Comparison of ENCODE assay signal across 13 mouse cellular contexts in the genomic region with DNA sequence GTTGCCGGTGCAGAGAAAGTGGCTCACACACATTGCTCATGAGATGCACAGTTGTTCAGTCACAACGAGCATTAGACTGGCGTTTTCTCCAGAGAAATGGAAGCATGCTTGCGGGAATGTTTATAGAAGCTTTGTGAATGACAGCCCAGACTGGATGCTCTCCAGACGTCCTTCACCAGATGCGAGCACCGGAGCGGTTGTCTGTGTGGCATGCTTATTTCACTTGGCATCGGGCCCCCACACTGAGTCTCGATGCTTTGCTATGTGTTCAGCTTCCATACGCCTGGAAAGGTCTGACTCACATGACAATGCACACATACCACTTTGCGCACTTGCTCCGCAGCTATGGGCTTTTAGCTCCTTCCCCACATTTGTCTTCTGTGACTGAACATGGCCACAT. TPM values are rescaled to one million over a fixed set of nuclear protein-coding genes. Genes with fewer than 3 reads are reported as not detected.
A peak's percentile ranks its signal among the peaks of the same experiment; 100 is the strongest.
DNase-seq lines count a peak whose midpoint lies in the region; ATAC-seq lines count a peak whose summit lies in the region.
"Had no signal": no experiment of that assay in that cellular context is flagged by ENCODE, and none has a peak within 500 bp of the region (broad histone marks: within the 10 kb centered on the region; RNA-seq: fewer than 3 reads in every experiment).

No protein-coding gene starts in this region.

- no peak for ATAC-seq in heart, embryonic 12.5 days (ENCODE audit: insufficient number of reproducible peaks, low FRiP score)
- ATAC-seq in embryonic facial prominence, embryonic 11.5 days (replicated peaks; ENCODE audit: insufficient number of reproducible peaks, low FRiP score, low TSS enrichment, low read depth), result no peak

- no peaks in the 10 kb centered on the region for H3K27me3 ChIP-seq in heart, embryonic 12.5 days (replicated peaks)
- no peaks in the 10 kb centered on the region for H3K27me3 ChIP-seq in embryonic facial prominence, embryonic 11.5 days (ENCODE audit: control insufficient read depth, insufficient read depth, low read length)
- H3K27me3 ChIP-seq: neural tube, embryonic 13.5 days had no signal

- H3K36me3 ChIP-seq in heart, embryonic 12.5 days, result no peaks in the 10 kb centered on the region
- no peaks in the 10 kb centered on the region for H3K36me3 ChIP-seq in embryonic facial prominence, embryonic 11.5 days (replicated peaks; ENCODE audit: control insufficient read depth, insufficient read depth, low read depth, low read length)
- H3K36me3 ChIP-seq: neural tube, embryonic 13.5 days had no signal

- no peak overlapping the region for H3K4me3 ChIP-seq in heart, embryonic 12.5 days
- no peak overlapping the region for H3K4me3 ChIP-seq in embryonic facial prominence, embryonic 11.5 days (ENCODE audit: low read depth, low read length)
- H3K4me3 ChIP-seq: neural tube, embryonic 13.5 days had no signal

- no peak overlapping the region for H3K27ac ChIP-seq in heart, embryonic 12.5 days (ENCODE audit: poor library complexity, severe bottlenecking)
- no peak overlapping the region for H3K27ac ChIP-seq in embryonic facial prominence, embryonic 11.5 days (replicated peaks; ENCODE audit: low read depth, low read length)
- H3K27ac ChIP-seq: kidney, postnatal 0 days; neural tube, embryonic 13.5 days had no signal

- no peak overlapping the region for H3K4me2 ChIP-seq in heart, embryonic 12.5 days
- H3K4me2 ChIP-seq in embryonic facial prominence, embryonic 11.5 days (ENCODE audit: low read depth, low read length), result no peak overlapping the region
- H3K4me2 ChIP-seq: liver, embryonic 11.5 days; neural tube, embryonic 13.5 days had no signal

- 43% methylated on average over 13 of the region's 13 CpGs for WGBS in heart, embryonic 12.5 days
- 66% methylated on average over 13 of the region's 13 CpGs for WGBS in embryonic facial prominence, embryonic 11.5 days

- peak; percentile 30 for DNase-seq in heart, postnatal 4 days
- DNase-seq in embryonic facial prominence, embryonic 11.5 days (ENCODE audit: low spot score), result peak; percentile 7
- peak; percentile 20 to 28 for DNase-seq in frontal cortex, postnatal 10 days (ENCODE audit: low spot score in 2 of 2)
- DNase-seq in right cerebral cortex, adult 18-20 months, result peak; percentile 22
- no peak for DNase-seq in spleen, postnatal 4 days (ENCODE audit: low spot score in 2 of 2)
- DNase-seq in ovary, postnatal 36 days (ENCODE audit: low spot score), result no peak
- DNase-seq: heart, adult 11 months; spleen, adult 18-20 months; thymus, postnatal 4 days had no signal

- no peak overlapping the region for H3K9ac ChIP-seq in heart, embryonic 12.5 days
- H3K9ac ChIP-seq in embryonic facial prominence, embryonic 11.5 days (replicated peaks; ENCODE audit: low read length), result no peak overlapping the region
- H3K9ac ChIP-seq: neural tube, embryonic 13.5 days had no signal

- H3K9me3 ChIP-seq in heart, embryonic 12.5 days (replicated peaks), result no peaks in the 10 kb centered on the region
- H3K9me3 ChIP-seq in embryonic facial prominence, embryonic 11.5 days (replicated peaks; ENCODE audit: control insufficient read depth, low read length), result no peaks in the 10 kb centered on the region
- H3K9me3 ChIP-seq: neural tube, embryonic 13.5 days had no signal

- H3K4me1 ChIP-seq in heart, embryonic 12.5 days (replicated peaks), result peaks cover 4% of the 10 kb centered on the region; the same call in 1 of the 2 replicates
- H3K4me1 ChIP-seq in embryonic facial prominence, embryonic 11.5 days (ENCODE audit: control insufficient read depth, insufficient read depth, low read length), result no peaks in the 10 kb centered on the region
- H3K4me1 ChIP-seq: neural tube, embryonic 13.5 days had no signal

RNA-seq across cellular contexts. Expression of gene Cldn1, which starts 56.8 kb away (rescaled TPM):
- total RNA-seq in heart, postnatal 4 days (2021), result under 1 TPM; 0.47 to 0.48 TPM
- polyA plus RNA-seq in heart, embryonic 12.5 days (2016; fragmentation: Nextera tagmentation; extraction: Ambion mirVana), result 1.2 and 1.5 TPM in 2 replicates
- polyA plus RNA-seq in embryonic facial prominence, embryonic 11.5 days (2014; fragmentation: Nextera tagmentation; extraction: Ambion mirVana), result 10.4 and 12.1 TPM in 2 replicates

Comparison
In these comparisons a context has a peak if more than half of its experiments do, and no peak if none do; other contexts are left out.
1. DNase-seq: peak in heart, postnatal 4 days (single experiment), embryonic facial prominence, embryonic 11.5 days (single experiment), frontal cortex, postnatal 10 days (2 of 2) and right cerebral cortex, adult 18-20 months (single experiment); none in spleen, postnatal 4 days (0 of 2) and ovary, postnatal 36 days (single experiment).